15 mouse cellular contexts compared by ENCODE assay signal in genomic region chr12:15604630-15605029, GRCm38 (mm10).
"Had no signal": no experiment of that assay in that cellular context is flagged by ENCODE, and none has a peak within 500 bp of the region (broad histone marks: within the 10 kb centered on the region; RNA-seq: fewer than 3 reads in every experiment).

No protein-coding gene starts in this region.

- H3K9ac ChIP-seq: limb, embryonic 13.5 days; liver, embryonic 14.5 days; neural tube, embryonic 15.5 days had no signal

- H3K36me3 ChIP-seq: limb, embryonic 13.5 days; neural tube, embryonic 15.5 days had no signal

- H3K27ac ChIP-seq: kidney, postnatal 0 days; liver, embryonic 14.5 days; neural tube, embryonic 15.5 days had no signal

- H3K4me2 ChIP-seq: limb, embryonic 13.5 days; midbrain, embryonic 11.5 days; neural tube, embryonic 15.5 days had no signal

- DNase-seq: kidney, adult 11 months; kidney, adult 9 months; kidney, postnatal 36 days; left cerebral cortex, postnatal 4 days; lung, adult 18-20 months; lung, postnatal 4 days; right cerebral cortex, adult 18-20 months; thymus, adult 18-20 months; thymus, postnatal 14 days had no signal

- H3K9me3 ChIP-seq: limb, embryonic 13.5 days; neural tube, embryonic 15.5 days had no signal

- H3K4me3 ChIP-seq: limb, embryonic 13.5 days; myocyte; neural tube, embryonic 15.5 days had no signal

- H3K27me3 ChIP-seq: limb, embryonic 13.5 days; neural tube, embryonic 15.5 days had no signal
